Mouse (Mus musculus): ENCODE data around the gene Ddx58. TPM values are rescaled to one million over a fixed set of nuclear protein-coding genes. Genes with fewer than 3 reads are reported as not detected.

Ddx58 gene
- polyA plus RNA-seq, 1 experiment from 2014 or later = 9.3 TPM

DNA sequence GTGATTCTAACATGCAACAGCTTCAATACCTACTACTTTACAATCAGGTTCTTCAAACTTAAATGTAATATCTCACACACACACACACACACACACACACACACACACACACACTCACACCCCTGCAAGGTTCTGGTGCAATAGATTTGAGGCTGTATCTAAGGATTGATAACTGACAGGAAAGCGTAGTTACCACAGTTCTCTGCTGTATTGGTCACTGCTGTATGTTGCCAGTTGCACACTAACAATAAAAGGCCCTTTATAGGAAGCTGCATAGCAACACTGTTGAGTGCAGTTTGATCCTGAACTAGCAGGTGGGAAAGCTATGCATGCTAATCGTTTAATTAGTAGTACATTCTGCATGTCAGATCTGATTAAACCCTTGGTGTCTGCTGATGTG is 44.3 kb downstream of the Ddx58 start:
- Histone ChIP-seq H3K27me3 (ENCODE audit: insufficient read depth, low read length) (no peaks in the 10 kb centered on the region), H3K36me3 (replicated peaks; ENCODE audit: insufficient read depth, low read length) (peaks cover 37% of the 10 kb centered on the region), H3K4me1 (ENCODE audit: insufficient read depth) (no peaks in the 10 kb centered on the region), H3K4me2 (ENCODE audit: low read depth, low read length) (no peak overlapping the region), H3K9me3 (ENCODE audit: low read length) (no peaks in the 10 kb centered on the region), H3K27ac (ENCODE audit: low read depth) (no peak overlapping the region), H3K4me3 (ENCODE audit: low read depth, low read length) (no peak overlapping the region), H3K9ac (replicated peaks) (no peak overlapping the region)
- WGBS (ENCODE audit: insufficient replicate concordance) = 74% methylated on average over 2 of the region's 2 CpGs
- ATAC-seq (no peak), DNase-seq (no peak)
- no peak for TF ChIP-seq EP300 (IDR thresholded peaks at IDR 0.05; ENCODE audit: low read depth)
- no peak for TF ChIP-seq CTCF (IDR thresholded peaks at IDR 0.05; ENCODE audit: low read depth)

DNA sequence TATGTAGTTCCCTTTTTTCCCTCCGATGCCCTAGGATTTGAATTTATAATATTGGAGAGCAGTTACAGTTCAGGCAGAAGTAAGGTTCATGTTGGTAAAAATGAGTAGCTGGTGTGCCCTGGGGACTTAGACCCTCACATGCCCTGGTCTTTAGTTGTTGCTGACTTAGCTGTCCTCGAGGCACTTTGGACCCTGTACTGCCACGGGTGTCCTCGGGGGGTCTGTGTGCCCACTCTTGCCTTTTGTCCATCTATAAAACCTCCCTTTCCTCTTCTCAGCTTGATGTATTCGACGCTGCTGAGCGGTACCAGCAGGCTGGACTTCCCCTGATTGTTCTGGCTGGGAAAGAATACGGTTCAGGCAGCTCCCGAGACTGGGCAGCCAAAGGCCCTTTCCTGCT is 46.2 kb downstream of the Ddx58 start:
- Histone ChIP-seq H3K36me3 (replicated peaks; ENCODE audit: insufficient read depth, low read length) (peaks cover 45% of the 10 kb centered on the region), H3K4me3 (ENCODE audit: low read depth, low read length) (no peak overlapping the region), H3K4me1 (ENCODE audit: insufficient read depth) (no peaks in the 10 kb centered on the region), H3K9ac (replicated peaks) (no peak overlapping the region), H3K27ac (ENCODE audit: low read depth) (no peak overlapping the region), H3K9me3 (ENCODE audit: low read length) (no peaks in the 10 kb centered on the region), H3K27me3 (ENCODE audit: insufficient read depth, low read length) (no peaks in the 10 kb centered on the region), H3K4me2 (ENCODE audit: low read depth, low read length) (no peak overlapping the region)
- WGBS (ENCODE audit: insufficient replicate concordance) = 63% methylated on average over 9 of the region's 9 CpGs
- ATAC-seq = no peak
- no peak for DNase-seq
- TF ChIP-seq CTCF (IDR thresholded peaks at IDR 0.05; ENCODE audit: low read depth) (no peak), EP300 (IDR thresholded peaks at IDR 0.05; ENCODE audit: low read depth) (no peak)

DNA sequence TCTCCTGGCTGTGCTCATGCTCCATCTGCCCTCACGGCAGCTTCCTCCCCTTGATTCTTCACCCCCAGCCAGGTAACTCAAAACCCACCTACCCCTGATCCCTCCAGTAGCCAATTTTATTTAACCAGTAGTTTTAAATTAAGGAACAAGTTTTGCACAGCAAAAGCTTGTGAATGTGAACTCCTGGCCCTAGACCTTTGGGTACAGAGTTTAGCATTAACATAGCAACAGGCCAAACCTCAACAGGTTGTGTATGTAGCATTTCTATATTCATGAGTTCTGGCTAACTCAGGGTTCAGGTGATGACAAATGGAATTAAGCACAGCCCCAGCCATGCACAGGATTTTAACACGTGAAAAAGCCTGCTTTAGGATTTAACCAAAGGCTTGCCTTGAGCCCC is 47.4 kb downstream of the Ddx58 start:
- Histone ChIP-seq H3K4me3 (ENCODE audit: low read depth, low read length) (no peak overlapping the region), H3K4me1 (ENCODE audit: insufficient read depth) (no peaks in the 10 kb centered on the region), H3K4me2 (ENCODE audit: low read depth, low read length) (no peak overlapping the region), H3K27me3 (ENCODE audit: insufficient read depth, low read length) (no peaks in the 10 kb centered on the region), H3K27ac (ENCODE audit: low read depth) (no peak overlapping the region), H3K9me3 (ENCODE audit: low read length) (no peaks in the 10 kb centered on the region), H3K36me3 (replicated peaks; ENCODE audit: insufficient read depth, low read length) (peaks cover 35% of the 10 kb centered on the region), H3K9ac (replicated peaks) (no peak overlapping the region)
- WGBS (ENCODE audit: insufficient replicate concordance) = 71% methylated on average over 2 of the region's 2 CpGs
- ATAC-seq (no peak), DNase-seq (no peak)
- TF ChIP-seq CTCF (IDR thresholded peaks at IDR 0.05; ENCODE audit: low read depth) = no peak
- no peak for TF ChIP-seq EP300 (IDR thresholded peaks at IDR 0.05; ENCODE audit: low read depth)

DNA sequence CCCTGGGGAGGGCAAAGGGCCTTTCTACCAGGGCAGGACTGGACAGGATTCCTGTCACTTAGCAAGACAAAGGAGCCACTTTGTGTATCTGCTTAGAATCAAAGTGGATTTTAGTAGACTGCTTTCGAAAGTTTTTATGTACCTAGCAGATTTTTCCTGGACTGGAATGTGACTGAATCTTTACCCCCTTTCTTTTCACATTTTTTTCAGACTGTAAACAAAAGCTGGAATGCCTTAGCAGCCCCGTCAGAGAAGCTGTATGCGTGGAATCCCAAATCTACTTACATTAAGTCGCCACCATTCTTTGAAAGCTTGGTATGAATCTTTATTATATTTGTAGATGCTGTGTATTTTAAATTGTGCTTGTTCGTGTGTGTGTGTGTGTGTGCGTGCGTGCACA is 51.7 kb downstream of the Ddx58 start:
- 87% methylated on average over 7 of the region's 7 CpGs for WGBS (ENCODE audit: insufficient replicate concordance)
- ATAC-seq (no peak), DNase-seq (no peak)
- H3K9ac ChIP-seq (replicated peaks) = no peak overlapping the region
- no peak overlapping the region for H3K4me3 ChIP-seq (ENCODE audit: low read depth, low read length)
- H3K4me2 ChIP-seq (ENCODE audit: low read depth, low read length) = no peak overlapping the region
- no peaks in the 10 kb centered on the region for H3K27me3 ChIP-seq (ENCODE audit: insufficient read depth, low read length)
- H3K9me3 ChIP-seq (ENCODE audit: low read length) = no peaks in the 10 kb centered on the region
- H3K36me3 ChIP-seq (replicated peaks; ENCODE audit: insufficient read depth, low read length) = peaks cover 43% of the 10 kb centered on the region
- no peak overlapping the region for H3K27ac ChIP-seq (ENCODE audit: low read depth)
- TF ChIP-seq CTCF (IDR thresholded peaks at IDR 0.05; ENCODE audit: low read depth) (no peak), EP300 (IDR thresholded peaks at IDR 0.05; ENCODE audit: low read depth) (no peak)
- no peaks in the 10 kb centered on the region for H3K4me1 ChIP-seq (ENCODE audit: insufficient read depth)

DNA sequence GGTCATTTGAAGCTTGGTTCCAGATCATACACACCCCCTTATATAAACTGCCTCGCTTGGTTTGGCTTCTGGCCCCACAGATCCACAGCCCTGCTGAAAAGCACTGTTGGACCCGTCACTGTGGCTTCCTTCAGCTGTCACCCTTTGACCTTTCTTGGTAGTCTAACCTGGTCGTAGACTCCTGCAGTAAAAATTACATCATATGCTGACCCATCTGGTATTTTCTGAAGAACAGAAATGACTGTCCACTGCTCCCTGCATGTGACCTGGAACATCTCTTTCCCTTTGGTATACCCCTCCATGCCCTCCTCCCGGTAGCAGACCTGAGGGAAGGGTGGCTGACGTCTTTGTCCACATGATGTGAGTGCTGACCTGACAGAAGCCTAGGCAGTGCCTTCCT is 55.2 kb downstream of the Ddx58 start:
- Histone ChIP-seq H3K4me2 (ENCODE audit: low read depth, low read length) (no peak overlapping the region), H3K36me3 (replicated peaks; ENCODE audit: insufficient read depth, low read length) (peaks cover 49% of the 10 kb centered on the region), H3K4me1 (ENCODE audit: insufficient read depth) (no peaks in the 10 kb centered on the region), H3K27me3 (ENCODE audit: insufficient read depth, low read length) (no peaks in the 10 kb centered on the region), H3K4me3 (ENCODE audit: low read depth, low read length) (no peak overlapping the region), H3K9ac (replicated peaks) (no peak overlapping the region), H3K9me3 (ENCODE audit: low read length) (no peaks in the 10 kb centered on the region), H3K27ac (ENCODE audit: low read depth) (no peak overlapping the region)
- no peak for DNase-seq
- WGBS (ENCODE audit: insufficient replicate concordance) = 76% methylated on average over 5 of the region's 5 CpGs
- ATAC-seq = no peak
- TF ChIP-seq CTCF (IDR thresholded peaks at IDR 0.05; ENCODE audit: low read depth) = no peak
- no peak for TF ChIP-seq EP300 (IDR thresholded peaks at IDR 0.05; ENCODE audit: low read depth)

DNA sequence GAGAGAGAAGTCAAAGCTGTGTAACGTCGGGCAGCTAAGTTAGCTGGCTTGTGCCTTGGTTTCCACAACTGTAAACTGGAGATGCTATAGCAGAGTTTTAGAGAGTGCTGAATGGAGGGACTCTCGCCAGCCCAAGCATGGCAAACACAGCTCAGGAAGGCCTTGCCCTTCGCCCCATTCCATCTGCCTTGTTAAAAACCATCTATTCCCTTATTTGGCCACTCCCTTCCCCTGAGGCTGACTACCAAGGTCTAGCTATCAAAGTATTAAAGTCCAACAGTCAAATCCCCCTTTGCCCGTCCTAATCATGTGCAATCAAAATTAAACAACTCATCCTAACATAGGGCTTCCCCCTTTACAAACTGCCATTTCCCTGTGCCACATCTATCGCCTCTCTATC is 55.8 kb downstream of the Ddx58 start:
- H3K4me2 ChIP-seq (ENCODE audit: low read depth, low read length) = no peak overlapping the region
- no peaks in the 10 kb centered on the region for H3K9me3 ChIP-seq (ENCODE audit: low read length)
- H3K27ac ChIP-seq (ENCODE audit: low read depth) = no peak overlapping the region
- WGBS (ENCODE audit: insufficient replicate concordance) = 84% methylated on average over 6 of the region's 6 CpGs
- H3K4me1 ChIP-seq (ENCODE audit: insufficient read depth) = no peaks in the 10 kb centered on the region
- no peak for ATAC-seq
- H3K36me3 ChIP-seq (replicated peaks; ENCODE audit: insufficient read depth, low read length) = peaks cover 45% of the 10 kb centered on the region
- H3K9ac ChIP-seq (replicated peaks) = no peak overlapping the region
- no peaks in the 10 kb centered on the region for H3K27me3 ChIP-seq (ENCODE audit: insufficient read depth, low read length)
- DNase-seq = no peak
- H3K4me3 ChIP-seq (ENCODE audit: low read depth, low read length) = no peak overlapping the region
- TF ChIP-seq CTCF (IDR thresholded peaks at IDR 0.05; ENCODE audit: low read depth) (no peak), EP300 (IDR thresholded peaks at IDR 0.05; ENCODE audit: low read depth) (no peak)
